Mouse (Mus musculus): Measurements from ENCODE around the gene Trap1a. TPM values are rescaled to one million over a fixed set of nuclear protein-coding genes. Genes with fewer than 3 reads are reported as not detected.

Trap1a gene
- polyA plus RNA-seq, 1 experiment from 2014 or later = not detected

DNA sequence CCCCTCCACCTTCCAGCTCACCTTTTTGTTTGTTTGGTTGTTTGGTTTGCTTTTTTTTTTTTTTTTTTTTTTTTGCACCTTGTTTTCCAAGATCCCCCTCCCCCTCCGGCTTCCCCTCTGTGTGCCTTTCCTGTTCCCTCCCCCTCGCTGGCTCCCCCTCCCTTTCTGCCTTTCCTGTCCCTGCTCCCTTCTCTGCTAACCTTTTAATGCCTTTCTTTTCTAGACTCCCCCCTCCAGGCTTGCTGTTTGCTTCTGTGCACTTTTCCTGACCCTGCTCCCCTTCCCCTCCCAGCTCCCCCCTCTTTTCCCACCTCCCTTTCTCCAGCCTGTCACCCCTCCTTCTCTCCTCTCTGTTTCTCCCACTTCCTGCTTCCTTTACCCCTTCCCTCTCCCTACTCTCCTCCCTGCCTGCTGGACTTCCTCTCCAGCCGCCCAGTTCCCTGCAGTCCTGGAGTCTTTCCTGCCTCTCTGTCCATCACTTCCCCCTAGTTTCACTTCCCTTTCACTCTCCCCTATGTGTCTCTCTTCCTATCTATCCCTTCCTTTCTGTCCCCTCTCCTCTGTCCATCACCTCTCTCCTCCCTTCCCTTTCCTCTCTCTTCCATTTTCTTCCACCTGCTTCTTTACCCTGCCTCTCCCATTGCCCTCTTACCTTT is 2.1 kb downstream of the Trap1a start:
- DNase-seq (ENCODE audit: low spot score) (no peak), ATAC-seq (replicated peaks; ENCODE audit: low FRiP score, low read depth) (no peak)
- Histone ChIP-seq H3K27me3 (ENCODE audit: insufficient read depth, low read length) (no peaks in the 10 kb centered on the region), H3K4me3 (replicated peaks; ENCODE audit: low read depth, low read length) (no peak overlapping the region), H3K36me3 (ENCODE audit: insufficient read depth, low read length) (no peaks in the 10 kb centered on the region), H3K9me3 (replicated peaks; ENCODE audit: low read length) (no peaks in the 10 kb centered on the region), H3K4me1 (replicated peaks; ENCODE audit: insufficient read depth, low read length) (no peaks in the 10 kb centered on the region), H3K27ac (no peak overlapping the region), H3K4me2 (ENCODE audit: low read length) (no peak overlapping the region), H3K9ac (ENCODE audit: low read depth, low read length) (no peak overlapping the region)
- TF ChIP-seq CTCF (IDR thresholded peaks at IDR 0.05; ENCODE audit: low read depth) = no peak
- 47% methylated on average over 3 of the region's 3 CpGs for WGBS

DNA sequence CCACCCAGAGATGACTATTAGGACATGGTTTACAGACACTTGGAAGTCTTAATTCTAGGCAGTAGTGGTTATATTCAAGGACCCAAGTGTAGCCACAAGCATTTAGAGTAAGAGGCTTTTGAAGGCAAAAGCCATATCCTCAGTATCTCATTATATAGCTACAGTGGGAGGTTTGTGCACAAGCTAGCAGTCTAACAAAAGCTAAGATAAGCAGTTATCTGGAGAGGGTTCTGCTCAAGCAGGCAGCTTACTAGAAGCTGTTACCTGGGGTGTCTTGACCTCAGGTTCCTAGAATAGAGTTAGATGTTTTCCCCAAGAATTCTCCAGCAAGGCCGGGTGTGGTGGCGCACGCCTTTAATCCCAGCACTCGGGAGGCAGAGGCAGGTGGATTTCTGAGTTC is 6.1 kb downstream of the Trap1a start:
- Histone ChIP-seq H3K4me2 (ENCODE audit: low read length) (no peak overlapping the region), H3K4me1 (replicated peaks; ENCODE audit: insufficient read depth, low read length) (no peaks in the 10 kb centered on the region), H3K9me3 (replicated peaks; ENCODE audit: low read length) (no peaks in the 10 kb centered on the region), H3K4me3 (replicated peaks; ENCODE audit: low read depth, low read length) (no peak overlapping the region), H3K27ac (no peak overlapping the region), H3K9ac (ENCODE audit: low read depth, low read length) (no peak overlapping the region), H3K27me3 (ENCODE audit: insufficient read depth, low read length) (no peaks in the 10 kb centered on the region), H3K36me3 (ENCODE audit: insufficient read depth, low read length) (no peaks in the 10 kb centered on the region)
- TF ChIP-seq CTCF (IDR thresholded peaks at IDR 0.05; ENCODE audit: low read depth) = no peak
- no peak for ATAC-seq (replicated peaks; ENCODE audit: low FRiP score, low read depth)
- DNase-seq (ENCODE audit: low spot score) = no peak
- 89% methylated on average over 4 of the region's 4 CpGs for WGBS

DNA sequence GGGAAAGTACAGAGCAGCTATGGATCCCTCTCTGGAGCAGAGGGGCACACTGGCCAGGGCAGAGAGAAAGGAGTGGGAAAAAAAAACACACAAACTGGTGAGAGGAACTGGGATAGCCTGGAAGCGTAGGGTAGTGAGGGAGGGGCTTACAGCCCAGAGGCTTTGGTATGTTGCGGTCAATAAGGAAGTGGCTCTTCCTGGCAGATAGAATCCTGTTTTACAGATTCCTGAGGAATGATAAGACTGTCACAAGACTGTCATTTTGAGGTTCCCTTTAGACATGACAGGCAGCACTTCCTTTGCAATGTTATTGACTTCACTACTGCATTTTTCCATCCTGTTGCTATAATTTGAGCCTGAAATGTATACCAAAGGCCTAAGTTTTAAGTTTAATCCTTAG is 7.7 kb downstream of the Trap1a start:
- TF ChIP-seq CTCF (IDR thresholded peaks at IDR 0.05; ENCODE audit: low read depth) = no peak
- ATAC-seq (replicated peaks; ENCODE audit: low FRiP score, low read depth) (no peak), DNase-seq (ENCODE audit: low spot score) (no peak)
- Histone ChIP-seq H3K36me3 (ENCODE audit: insufficient read depth, low read length) (no peaks in the 10 kb centered on the region), H3K9me3 (replicated peaks; ENCODE audit: low read length) (no peaks in the 10 kb centered on the region), H3K4me2 (ENCODE audit: low read length) (no peak overlapping the region), H3K4me1 (replicated peaks; ENCODE audit: insufficient read depth, low read length) (no peaks in the 10 kb centered on the region), H3K27me3 (ENCODE audit: insufficient read depth, low read length) (no peaks in the 10 kb centered on the region), H3K4me3 (replicated peaks; ENCODE audit: low read depth, low read length) (no peak overlapping the region), H3K9ac (ENCODE audit: low read depth, low read length) (no peak overlapping the region), H3K27ac (no peak overlapping the region)
- 78% methylated on average over 2 of the region's 2 CpGs for WGBS

DNA sequence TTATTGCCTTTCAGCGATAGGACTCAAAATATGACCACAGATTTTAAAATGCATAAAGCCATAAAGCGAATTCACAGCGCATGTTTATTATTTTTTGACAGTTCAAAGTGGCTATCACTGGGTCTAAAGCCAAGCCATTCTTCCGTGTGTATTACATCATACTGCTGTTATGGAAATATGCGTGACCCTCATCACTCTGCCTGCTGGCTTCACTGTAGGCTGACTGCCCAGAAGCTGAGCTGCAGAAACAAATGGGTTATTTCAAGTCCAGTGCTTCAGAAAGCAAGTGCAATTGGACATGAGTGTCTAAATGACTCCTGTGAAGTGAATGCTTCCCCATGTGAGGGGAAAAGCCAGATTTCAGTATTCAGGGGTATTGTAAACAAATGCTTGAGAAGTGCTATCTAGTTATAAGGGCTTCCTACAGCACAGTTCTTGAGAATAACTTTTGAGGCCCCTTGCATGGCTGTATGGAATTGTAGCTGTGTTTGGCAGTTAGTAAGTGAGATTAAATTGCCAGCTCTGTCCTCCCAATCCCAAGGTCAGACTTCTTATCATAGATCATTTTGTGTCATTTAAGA is 18.8 kb downstream of the Trap1a start:
- H3K27me3 ChIP-seq (ENCODE audit: insufficient read depth, low read length) = no peaks in the 10 kb centered on the region
- no peak overlapping the region for H3K4me2 ChIP-seq (ENCODE audit: low read length)
- no peak overlapping the region for H3K9ac ChIP-seq (ENCODE audit: low read depth, low read length)
- DNase-seq (ENCODE audit: low spot score) (peak; percentile 20), ATAC-seq (replicated peaks; ENCODE audit: low FRiP score, low read depth) (no peak)
- H3K36me3 ChIP-seq (ENCODE audit: insufficient read depth, low read length) = no peaks in the 10 kb centered on the region
- no peaks in the 10 kb centered on the region for H3K4me1 ChIP-seq (replicated peaks; ENCODE audit: insufficient read depth, low read length)
- TF ChIP-seq CTCF (IDR thresholded peaks at IDR 0.05; ENCODE audit: low read depth) = no peak
- no peak overlapping the region for H3K27ac ChIP-seq
- 77% methylated on average over 5 of the region's 5 CpGs for WGBS
- no peaks in the 10 kb centered on the region for H3K9me3 ChIP-seq (replicated peaks; ENCODE audit: low read length)
- H3K4me3 ChIP-seq (replicated peaks; ENCODE audit: low read depth, low read length) = no peak overlapping the region

DNA sequence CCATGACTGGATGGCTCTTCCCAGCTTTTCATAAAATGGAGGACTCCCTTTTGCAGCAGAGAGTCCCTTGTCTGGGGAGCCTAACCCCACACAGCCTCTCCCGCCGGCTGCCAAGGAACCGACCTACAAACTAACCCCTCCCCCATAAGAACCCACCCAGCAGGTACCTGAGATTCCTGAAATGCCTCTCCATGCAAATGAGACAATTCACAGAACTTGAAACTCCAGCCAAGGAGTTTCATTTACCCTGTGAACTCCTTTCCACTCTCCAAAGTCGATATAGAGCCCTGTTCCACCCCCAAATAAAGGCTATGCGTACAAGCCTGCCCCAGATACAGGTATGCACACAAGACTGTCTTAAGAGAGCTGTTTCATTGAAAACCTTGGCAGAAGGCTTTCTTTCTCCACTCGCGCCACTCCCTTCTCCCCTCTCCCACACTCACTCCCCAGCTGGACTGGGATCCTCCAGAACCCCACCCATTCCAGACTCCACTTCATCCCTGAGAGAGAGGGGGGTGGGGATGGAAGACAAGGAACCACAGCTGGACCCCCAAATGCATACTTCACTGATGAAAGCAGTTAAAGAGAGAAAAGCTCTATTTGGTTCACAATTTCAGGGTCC is 24.3 kb downstream of the Trap1a start:
- no peaks in the 10 kb centered on the region for H3K9me3 ChIP-seq (replicated peaks; ENCODE audit: low read length)
- H3K27ac ChIP-seq = no peak overlapping the region
- no peaks in the 10 kb centered on the region for H3K27me3 ChIP-seq (ENCODE audit: insufficient read depth, low read length)
- DNase-seq (ENCODE audit: low spot score) = no peak
- H3K4me1 ChIP-seq (replicated peaks; ENCODE audit: insufficient read depth, low read length) = no peaks in the 10 kb centered on the region
- ATAC-seq (replicated peaks; ENCODE audit: low FRiP score, low read depth) = no peak
- H3K36me3 ChIP-seq (ENCODE audit: insufficient read depth, low read length) = no peaks in the 10 kb centered on the region
- H3K4me2 ChIP-seq (ENCODE audit: low read length) = no peak overlapping the region
- no peak overlapping the region for H3K9ac ChIP-seq (ENCODE audit: low read depth, low read length)
- no peak overlapping the region for H3K4me3 ChIP-seq (replicated peaks; ENCODE audit: low read depth, low read length)
- no peak for TF ChIP-seq CTCF (IDR thresholded peaks at IDR 0.05; ENCODE audit: low read depth)
- WGBS = 63% methylated on average over 7 of the region's 7 CpGs

DNA sequence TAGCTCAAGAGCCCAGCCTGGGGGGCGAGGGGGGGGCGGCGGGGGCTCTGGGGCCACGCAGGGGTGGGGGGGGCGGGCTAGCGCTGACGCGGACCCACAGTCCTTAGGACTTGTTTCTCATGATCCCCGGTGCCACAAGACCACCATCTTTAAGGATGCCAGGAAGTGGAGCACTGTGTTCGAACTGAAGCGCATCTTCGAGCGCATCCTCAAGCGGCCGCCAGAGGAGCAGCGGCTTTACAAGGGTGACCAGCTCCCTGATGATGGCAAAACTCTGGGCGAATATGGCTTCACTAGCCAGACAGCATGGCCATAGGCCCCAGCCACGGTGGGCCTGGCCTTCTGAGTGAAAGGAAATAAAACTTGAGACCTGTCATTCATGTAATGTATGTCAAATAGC is 24.9 kb downstream of the Trap1a start:
- Histone ChIP-seq H3K9me3 (replicated peaks; ENCODE audit: low read length) (no peaks in the 10 kb centered on the region), H3K9ac (ENCODE audit: low read depth, low read length) (no peak overlapping the region), H3K27me3 (ENCODE audit: insufficient read depth, low read length) (no peaks in the 10 kb centered on the region), H3K4me3 (replicated peaks; ENCODE audit: low read depth, low read length) (no peak overlapping the region), H3K4me2 (ENCODE audit: low read length) (no peak overlapping the region), H3K27ac (no peak overlapping the region), H3K4me1 (replicated peaks; ENCODE audit: insufficient read depth, low read length) (no peaks in the 10 kb centered on the region), H3K36me3 (ENCODE audit: insufficient read depth, low read length) (no peaks in the 10 kb centered on the region)
- DNase-seq (ENCODE audit: low spot score) (no peak), ATAC-seq (replicated peaks; ENCODE audit: low FRiP score, low read depth) (no peak)
- whole genome bisulfite sequencing = 69% methylated on average over 18 of the region's 18 CpGs
- TF ChIP-seq CTCF (IDR thresholded peaks at IDR 0.05; ENCODE audit: low read depth) = no peak
